Mouse (Mus musculus) T-helper 1 cell (primary cell): Measurements from ENCODE around the gene Gm8122.
"Not testable (repeated sequence)": the region's sequence is repeated elsewhere in the genome, so short reads cannot be mapped to it uniquely, and the experiment has no call there.

Experiments used
- in situ Hi-C: fragments of 300-600 bp; cut with MboI, MseI; formaldehyde crosslinking; loops from one replicate; pipeline ENCODE4 v1.15.1; 2025; ENCODE audit warnings: high pct_unique_total_duplicates

Gm8122 gene

DNA sequence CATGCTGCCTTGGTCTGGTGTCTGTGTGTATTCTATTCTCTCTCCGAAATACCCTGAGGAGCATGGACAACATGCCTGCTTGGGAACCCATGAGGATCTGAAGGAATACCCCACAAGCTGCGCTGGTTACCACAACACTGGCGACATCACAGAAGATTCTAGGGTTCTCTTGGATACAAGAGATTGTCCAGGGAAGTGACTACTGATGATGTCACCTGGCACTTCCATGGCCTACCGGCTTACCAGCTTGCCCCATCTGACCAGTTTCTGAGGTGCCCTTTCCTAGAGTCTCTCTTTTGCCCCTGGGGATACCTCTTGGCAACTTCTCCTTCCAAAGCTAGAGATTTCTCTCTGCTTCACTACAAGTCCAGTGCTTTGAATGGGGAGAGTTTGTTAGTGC is at the start of gene Gm8122:
TSS of gene Gm8122 (minus strand) at position 101 of the 400 bp plus-strand sequence.
- in situ Hi-C loops: not testable (repeated sequence)

DNA sequence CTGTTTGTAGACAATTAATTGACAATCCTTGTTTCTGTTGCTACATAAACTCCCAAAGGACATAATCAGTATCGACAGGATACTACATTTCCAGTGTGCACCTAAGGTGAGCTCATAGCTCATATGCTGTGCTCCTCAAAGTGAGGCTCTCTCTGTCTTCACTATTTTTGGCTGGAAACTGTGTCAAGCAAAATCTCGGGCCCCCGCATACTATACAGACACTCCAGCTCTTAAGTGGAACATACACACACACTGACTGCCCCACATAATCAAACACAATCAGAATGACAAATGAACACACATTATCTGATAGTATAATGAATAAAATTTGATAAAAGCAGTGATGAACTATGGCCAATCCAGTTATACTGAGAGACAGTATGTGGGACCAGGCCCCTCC is 43.6 kb upstream of the Gm8122 start:
- in situ Hi-C loops: loop anchor here (5.0 to 25.0 kb wide), 2 partner anchors 109 to 216 kb away; no protein-coding TSS in a partner anchor

- in situ Hi-C loops: loop anchor here (5.0 to 25.0 kb wide), 2 partner anchors 109 to 216 kb away; no protein-coding TSS in a partner anchor
Observed at GRCm38 (mm10) chr14:43278146-43278545, 43.0 kb upstream of the Gm8122 start.

DNA sequence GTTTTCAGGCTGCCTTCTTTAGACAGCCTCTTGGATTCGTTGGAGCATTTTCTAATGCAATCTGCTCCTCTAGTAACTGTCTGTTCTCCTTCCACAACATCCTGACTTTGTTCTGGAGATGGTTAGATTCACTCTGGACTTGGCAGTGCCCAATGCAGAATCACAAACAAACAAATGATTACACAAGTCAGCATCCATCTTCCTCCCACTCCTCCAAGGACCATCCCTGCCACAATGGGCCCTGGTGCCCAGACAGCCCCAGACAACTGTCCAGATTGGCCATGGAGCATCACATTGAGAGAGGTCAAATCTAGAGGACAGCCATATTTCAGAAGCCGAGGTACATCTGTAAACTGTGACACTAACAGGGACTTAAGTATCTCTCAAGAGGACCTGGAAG is 42.4 kb upstream of the Gm8122 start:
- in situ Hi-C loops: loop anchor here (5.0 to 25.0 kb wide), 2 partner anchors 110 to 215 kb away; no protein-coding TSS in a partner anchor

- in situ Hi-C loops: loop anchor here (5.0 to 25.0 kb wide), 2 partner anchors 112 to 213 kb away; no protein-coding TSS in a partner anchor
Observed at GRCm38 (mm10) chr14:43275752-43276151, 40.6 kb upstream of the Gm8122 start.

DNA sequence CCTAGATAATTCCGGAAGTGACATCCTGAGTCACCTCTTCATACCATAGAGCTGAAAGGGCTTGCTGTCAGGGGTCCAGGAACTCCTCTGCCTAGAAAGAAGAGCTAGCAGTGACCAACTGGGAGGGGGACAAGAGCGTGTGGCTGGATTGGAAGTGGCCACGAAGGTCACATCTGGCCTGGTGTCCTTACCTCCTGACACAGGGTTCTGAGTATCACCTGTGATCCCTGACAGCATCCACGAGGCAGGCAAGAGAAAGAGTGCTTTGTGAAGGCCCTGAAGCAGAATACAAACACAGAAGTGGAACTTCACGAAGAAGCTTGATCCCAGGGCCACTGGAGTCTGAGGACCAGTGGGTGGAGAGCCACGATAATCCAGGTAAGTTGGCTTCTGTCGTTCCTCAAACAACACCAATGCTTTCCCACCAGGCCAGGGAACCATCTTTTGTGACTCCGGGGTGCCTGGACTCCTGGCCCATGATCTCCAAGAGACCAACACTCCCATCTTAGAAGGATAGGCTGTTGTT is 39.9 kb upstream of the Gm8122 start, which contains the start of gene Gm9732:
TSS of gene Gm9732 (plus strand) at position 51 of the 526 bp plus-strand sequence.
- in situ Hi-C loops: loop anchor here (5.0 to 25.0 kb wide), 2 partner anchors 112 to 213 kb away; no protein-coding TSS in a partner anchor

DNA sequence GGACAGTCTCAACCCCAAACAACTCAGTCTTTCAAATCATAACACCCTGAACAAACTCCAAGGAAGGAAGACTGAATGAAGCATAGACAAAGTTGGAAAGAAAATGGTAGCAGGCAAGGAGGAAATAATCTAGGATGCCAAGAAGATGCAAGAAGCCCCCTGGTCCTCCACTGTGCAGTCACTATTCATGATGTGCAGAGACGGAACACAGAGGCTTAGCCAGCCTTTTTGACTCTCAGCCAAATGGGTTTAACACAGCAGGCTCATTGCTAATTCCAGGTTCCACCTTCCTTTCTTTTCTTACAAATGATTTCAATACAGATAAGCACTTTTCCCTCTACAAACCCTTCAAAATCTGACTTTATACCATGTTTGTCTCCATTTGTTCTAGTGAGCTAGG is 38.1 kb upstream of the Gm8122 start:
- in situ Hi-C loops: not testable (repeated sequence)

- in situ Hi-C loops: not testable (repeated sequence)
Observed at GRCm38 (mm10) chr14:43269211-43269610, 34.1 kb upstream of the Gm8122 start.

- in situ Hi-C loops: not testable (repeated sequence)
Observed at GRCm38 (mm10) chr14:43268521-43269084, 33.5 kb upstream of the Gm8122 start.

DNA sequence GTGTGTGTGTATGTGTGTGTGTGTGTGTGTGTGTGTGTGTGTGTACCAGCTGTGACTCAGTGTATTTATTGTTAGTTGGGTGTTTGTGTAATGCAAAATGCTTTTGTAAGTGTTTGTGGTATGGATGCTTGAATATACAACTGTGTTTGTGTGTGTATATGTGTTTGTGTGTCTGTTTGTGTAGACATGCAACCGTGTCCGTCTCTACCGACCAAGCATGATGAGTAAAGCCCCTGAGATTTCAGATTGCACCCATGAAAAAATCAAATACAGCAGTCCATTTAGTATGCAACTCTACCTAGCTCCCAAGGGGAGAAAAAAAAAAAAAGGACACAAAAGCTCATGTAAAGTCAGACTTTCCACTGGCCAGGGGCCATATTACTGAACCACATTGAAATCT is 28.3 kb upstream of the Gm8122 start:
- in situ Hi-C loops: loop anchor here (5.0 kb wide), 1 partner anchor 284 kb away; no protein-coding TSS in a partner anchor

DNA sequence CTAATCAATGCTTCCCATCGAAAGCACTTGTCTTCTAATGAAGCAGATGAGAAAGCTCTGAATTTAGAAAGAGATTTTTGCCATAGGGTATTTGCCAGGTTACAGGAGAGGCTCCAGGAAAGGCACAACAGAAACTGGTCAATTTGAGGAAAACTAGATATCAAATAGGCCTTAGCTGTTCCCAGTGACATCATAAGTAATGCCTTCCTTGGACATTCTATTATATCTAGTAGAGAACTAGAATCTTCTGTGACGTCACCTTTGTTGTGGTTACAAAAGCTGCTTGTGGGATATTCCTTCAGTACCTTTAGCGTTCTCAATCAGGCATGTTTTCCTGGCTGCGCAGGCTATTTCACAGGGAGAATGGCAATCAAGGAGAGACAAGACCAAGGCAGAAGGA is 23.2 kb upstream of the Gm8122 start, which contains the start of gene Gm8126:
TSS of gene Gm8126 (plus strand) at position 301 of the 400 bp plus-strand sequence.
- in situ Hi-C loops: loop anchor here (5.0 kb wide), 1 partner anchor 796 kb away; the partner anchor contains the start of gene Gm8011

- in situ Hi-C loops: loop anchor here (5.0 kb wide), 1 partner anchor 794 kb away; the partner anchor contains the start of gene Gm8011
Observed at GRCm38 (mm10) chr14:43256511-43256910, 21.4 kb upstream of the Gm8122 start.

GRCm38 (mm10) chr14:43250549-43251253 is 15.6 kb upstream of the Gm8122 start:
- in situ Hi-C loops: not testable (repeated sequence)

- in situ Hi-C loops: not testable (repeated sequence)
Observed at GRCm38 (mm10) chr14:43249611-43250170, 14.6 kb upstream of the Gm8122 start.

DNA sequence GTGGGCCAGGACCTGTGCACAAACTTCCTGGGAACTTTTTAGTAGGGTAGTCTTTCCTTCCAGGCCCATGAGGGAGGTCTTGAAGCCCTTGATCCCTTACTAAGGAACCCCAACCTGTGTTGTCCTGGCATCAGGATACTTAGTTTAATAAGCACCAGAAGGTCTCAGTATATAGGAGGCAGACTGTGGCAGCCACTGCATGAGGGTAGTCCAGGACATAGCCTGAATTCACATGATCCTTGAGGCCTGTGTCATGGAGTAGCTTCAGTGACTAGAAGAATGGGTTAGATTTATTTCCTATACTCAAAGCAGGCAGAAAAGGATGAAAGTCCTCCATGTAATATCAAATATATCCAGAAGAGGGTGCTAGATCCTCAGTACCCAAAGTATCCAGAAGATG is 2.7 kb upstream of the Gm8122 start:
- in situ Hi-C loops: not testable (repeated sequence)
